Mouse (Mus musculus) duodenum, adult 2 months (tissue): ENCODE results near the gene Cadps. TPM values are rescaled to one million over a fixed set of nuclear protein-coding genes. Genes with fewer than 3 reads are reported as not detected.

Source experiments
- polyA plus RNA-seq: library from polyadenylated mRNA; depleted of rRNA; stranded (reverse); fragments of >200 nt; gene quantifications from 2 replicates; pipeline ENCODE4 v1.2.3, GENCODE M21; 2012; ENCODE audit warnings: low replicate concordance; rRNA removed

The Cadps gene
- polyA plus RNA-seq, result 0.46 and 0.53 TPM in 2 replicates

DNA sequence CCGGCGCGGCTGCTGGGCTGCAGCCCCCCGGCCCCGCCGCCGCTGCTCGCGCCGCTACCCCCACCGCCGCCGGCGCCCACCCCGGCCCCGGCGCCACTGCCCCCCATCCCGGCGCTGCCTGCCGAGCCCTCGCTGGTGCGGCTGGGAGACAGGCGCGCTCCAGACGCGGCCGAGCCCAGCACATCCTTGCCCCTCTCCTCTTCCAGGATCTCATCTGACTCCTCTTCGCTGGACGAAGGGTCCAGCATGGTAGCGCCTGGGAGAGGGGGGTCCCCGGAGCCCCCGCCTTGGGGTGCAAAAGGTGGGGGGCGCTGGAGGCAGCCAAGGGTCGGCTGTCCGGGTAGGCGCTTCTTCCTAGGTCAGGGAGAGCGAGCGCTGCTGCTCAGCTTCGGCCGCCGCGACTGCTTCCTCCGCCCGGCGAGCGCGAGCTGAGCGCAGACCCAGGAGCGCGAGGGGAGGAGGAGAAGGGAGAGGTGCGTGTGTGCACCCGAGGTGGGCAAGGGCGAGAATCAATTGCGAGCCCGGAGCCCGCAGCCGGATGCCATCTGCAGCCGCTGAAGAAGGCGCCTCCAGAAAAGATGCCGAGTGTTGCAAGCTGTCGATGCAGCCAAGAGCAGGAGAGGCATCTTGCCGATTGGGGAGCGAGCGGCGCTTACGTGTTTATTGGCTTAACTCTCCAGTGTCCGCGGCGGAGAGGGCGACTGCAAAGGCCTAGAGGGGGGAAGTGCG is at the start of gene Cadps:
Gene Cadps, minus strand, starts transcription at position 589 of the 729 bp plus-strand sequence.

DNA sequence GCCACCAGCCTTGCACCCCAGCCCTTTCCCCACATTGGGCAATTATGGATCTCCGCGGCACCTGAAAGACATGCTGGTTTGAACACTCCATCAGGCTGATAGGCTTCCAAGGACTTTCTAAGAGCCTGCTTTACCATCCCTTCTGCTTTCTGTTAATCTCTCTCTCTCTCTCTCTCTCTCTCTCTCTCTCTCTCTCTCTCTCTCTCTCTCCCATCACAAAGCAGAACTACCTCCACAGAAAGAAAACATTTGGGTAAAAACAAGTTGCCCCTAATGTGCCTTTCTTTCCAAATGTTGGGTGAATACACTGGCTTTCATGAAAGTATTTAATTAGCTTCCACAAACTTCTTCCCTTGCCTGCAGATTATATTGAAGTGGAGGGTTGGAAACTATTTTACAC is 474.8 kb downstream of the Cadps start, which contains the start of gene Fezf2:
Gene Fezf2, minus strand, starts transcription at position 101 of the 400 bp plus-strand sequence.

